Mouse (Mus musculus) erythroblast, embryonic 14.5 days (primary cell): Measurements from ENCODE around the gene Gpr50.

Experiments
- GATA1 ChIP-seq: IDR thresholded peaks from 2 replicates; pipeline ENCODE4 v1.6.1; 2012; ENCODE audit warnings: low read length, inconsistent platforms, mixed read lengths
- TAL1 ChIP-seq: IDR thresholded peaks from 3 replicates; pipeline ENCODE4 v1.6.1; 2012; ENCODE audit warnings: low read length, inconsistent platforms, mixed read lengths

DNA sequence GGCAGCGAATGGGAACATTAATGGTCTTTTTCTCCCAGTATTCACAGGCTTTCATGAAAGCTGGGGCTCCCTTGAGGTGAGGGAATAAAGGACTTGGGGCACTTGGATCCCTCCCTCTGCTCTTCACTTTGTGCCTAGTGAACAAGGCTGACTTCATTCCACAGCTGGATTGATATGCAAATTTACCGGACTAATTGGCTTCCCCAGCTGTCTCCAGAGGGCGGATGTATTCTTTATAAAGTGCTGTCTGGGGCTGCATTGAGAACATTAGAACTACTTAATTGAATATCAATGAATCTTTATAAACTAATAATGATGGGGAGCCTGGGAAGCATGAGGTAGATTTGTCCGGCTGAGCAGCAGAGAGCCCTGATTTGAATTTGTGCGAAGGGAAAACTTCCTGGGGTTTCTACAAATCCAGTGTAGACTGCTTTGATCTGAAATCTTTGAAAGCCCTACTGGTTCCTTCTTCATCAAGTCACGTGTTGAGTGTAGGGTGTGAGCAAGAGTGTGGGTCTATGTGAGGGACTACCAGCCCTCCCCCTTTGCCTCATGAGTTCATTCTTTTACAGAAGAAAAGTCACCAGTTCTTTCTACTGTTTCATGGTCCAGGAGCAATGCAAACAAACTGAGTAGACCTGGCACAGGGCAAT, 37.5 kb downstream of the Gpr50 start:
- no peak for TF ChIP-seq GATA1
- no peak for TF ChIP-seq TAL1
